Mouse (Mus musculus): ENCODE measurements around the gene Bcl11a. TPM values are rescaled to one million over a fixed set of nuclear protein-coding genes. Genes with fewer than 3 reads are reported as not detected.

The Bcl11a gene
- polyA plus RNA-seq, 1 experiment, result 24.2 TPM

- DNase-seq (ENCODE audit: low read depth in 1 of 2, low spot score in 2 of 2), result no peak
- no peak overlapping the region for H3K4me3 ChIP-seq (ENCODE audit: extremely low read depth, insufficient read depth, insufficient read length)
- no peak overlapping the region for H3K27ac ChIP-seq (ENCODE audit: insufficient read depth, low read length)
- 85% methylated on average over 5 of the region's 5 CpGs for WGBS
- H3K36me3 ChIP-seq (ENCODE audit: control insufficient read depth, insufficient read depth, low read length), result peaks cover 22% of the 10 kb centered on the region
- no peaks in the 10 kb centered on the region for H3K27me3 ChIP-seq (ENCODE audit: control insufficient read depth, insufficient read depth, low read length)
- TF ChIP-seq CTCF (IDR thresholded peaks at IDR 0.05; ENCODE audit: extremely low read depth, insufficient read depth, insufficient read length, insufficient replicate concordance) (no peak), POLR2A (IDR thresholded peaks at IDR 0.05; ENCODE audit: low read depth, low read length) (no peak)
- H3K4me1 ChIP-seq (ENCODE audit: control insufficient read depth, insufficient read depth, insufficient read length), result peaks cover 4% of the 10 kb centered on the region; the same call in 1 of the 2 replicates
Observed at GRCm38 (mm10) chr11:24094086-24094487, 16.2 kb downstream of the Bcl11a start.

DNA sequence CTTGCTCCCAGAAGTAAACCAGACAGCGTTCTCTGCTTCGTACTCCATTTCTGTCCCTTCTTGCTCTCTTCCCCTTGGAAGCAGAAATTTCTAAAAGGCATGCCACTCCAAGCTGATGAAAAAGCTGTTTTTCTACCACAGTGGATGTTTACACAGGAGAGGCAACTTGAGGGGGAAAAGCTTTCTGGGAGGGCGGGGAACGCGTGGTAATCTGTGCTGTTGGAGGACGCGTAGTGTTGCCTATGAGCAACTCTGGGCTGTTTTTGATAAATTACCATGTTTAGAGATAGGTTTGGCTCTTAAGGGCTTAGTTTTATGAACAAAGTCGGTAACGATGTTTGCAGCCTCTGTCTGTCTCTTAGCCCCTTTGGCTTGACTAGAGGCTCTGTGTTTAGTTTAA, 17.4 kb downstream of the Bcl11a start:
- H3K27me3 ChIP-seq (ENCODE audit: control insufficient read depth, insufficient read depth, low read length), result no peaks in the 10 kb centered on the region
- TF ChIP-seq CTCF (IDR thresholded peaks at IDR 0.05; ENCODE audit: extremely low read depth, insufficient read depth, insufficient read length, insufficient replicate concordance) (no peak), POLR2A (IDR thresholded peaks at IDR 0.05; ENCODE audit: low read depth, low read length) (no peak)
- H3K27ac ChIP-seq (ENCODE audit: insufficient read depth, low read length), result no peak overlapping the region
- 87% methylated on average over 9 of the region's 9 CpGs for WGBS
- H3K4me3 ChIP-seq (ENCODE audit: extremely low read depth, insufficient read depth, insufficient read length), result no peak overlapping the region
- H3K4me1 ChIP-seq (ENCODE audit: control insufficient read depth, insufficient read depth, insufficient read length), result peaks cover 10% of the 10 kb centered on the region
- no peak for DNase-seq (ENCODE audit: low read depth in 1 of 2, low spot score in 2 of 2)
- peaks cover 15% of the 10 kb centered on the region for H3K36me3 ChIP-seq (ENCODE audit: control insufficient read depth, insufficient read depth, low read length)

DNA sequence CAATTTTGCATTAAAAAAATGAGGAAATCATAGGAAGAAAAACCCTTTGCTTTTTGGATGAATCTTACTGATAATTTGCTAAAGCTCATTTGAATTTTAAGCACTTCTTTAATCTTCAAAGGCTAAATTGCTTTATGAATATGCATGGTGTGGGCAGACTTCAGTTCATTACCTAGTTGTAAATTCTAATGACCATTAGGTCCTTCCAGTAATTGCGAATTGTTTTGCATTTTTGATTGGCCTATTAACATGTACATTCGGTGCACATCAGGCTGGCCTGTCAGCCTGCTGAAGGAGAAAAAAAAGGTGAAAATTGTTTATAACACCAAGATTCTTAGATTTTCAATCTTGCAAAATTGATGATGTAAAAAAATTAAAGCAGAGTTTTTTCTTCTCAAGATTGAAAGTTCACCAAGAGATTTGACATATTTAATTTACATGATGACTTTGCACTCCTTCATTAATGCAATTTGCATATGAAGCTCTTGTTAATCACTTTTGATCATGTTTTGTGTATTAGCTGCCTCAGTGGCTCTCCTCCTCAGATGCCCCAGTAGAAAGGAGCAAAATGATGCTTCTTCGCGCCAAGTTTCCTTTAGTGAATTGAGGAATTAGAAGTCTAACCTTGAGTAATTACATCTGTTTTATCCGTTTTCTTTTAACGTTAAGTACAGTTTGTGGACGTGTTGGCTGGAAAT, 17.9 kb downstream of the Bcl11a start:
- no peak for DNase-seq (ENCODE audit: low read depth in 1 of 2, low spot score in 2 of 2)
- H3K27ac ChIP-seq (ENCODE audit: insufficient read depth, low read length), result no peak overlapping the region
- 91% methylated on average over 7 of the region's 7 CpGs for WGBS

GRCm38 (mm10) chr11:24096483-24096882, 18.6 kb downstream of the Bcl11a start:
- Histone ChIP-seq H3K27ac (ENCODE audit: insufficient read depth, low read length) (no peak overlapping the region), H3K4me1 (ENCODE audit: control insufficient read depth, insufficient read depth, insufficient read length) (peaks cover 10% of the 10 kb centered on the region), H3K27me3 (ENCODE audit: control insufficient read depth, insufficient read depth, low read length) (no peaks in the 10 kb centered on the region), H3K4me3 (ENCODE audit: extremely low read depth, insufficient read depth, insufficient read length) (no peak overlapping the region), H3K36me3 (ENCODE audit: control insufficient read depth, insufficient read depth, low read length) (peaks cover 15% of the 10 kb centered on the region)
- TF ChIP-seq POLR2A (IDR thresholded peaks at IDR 0.05; ENCODE audit: low read depth, low read length) (no peak), CTCF (IDR thresholded peaks at IDR 0.05; ENCODE audit: extremely low read depth, insufficient read depth, insufficient read length, insufficient replicate concordance) (no peak)
- WGBS, result 80% methylated on average over 6 of the region's 6 CpGs
- no peak for DNase-seq (ENCODE audit: low read depth in 1 of 2, low spot score in 2 of 2)

More for the DNA sequence above, 17.9 kb downstream of the Bcl11a start:
- H3K27me3 ChIP-seq (ENCODE audit: control insufficient read depth, insufficient read depth, low read length), result no peaks in the 10 kb centered on the region
- H3K36me3 ChIP-seq (ENCODE audit: control insufficient read depth, insufficient read depth, low read length), result peaks cover 15% of the 10 kb centered on the region
- peaks cover 10% of the 10 kb centered on the region for H3K4me1 ChIP-seq (ENCODE audit: control insufficient read depth, insufficient read depth, insufficient read length)
- TF ChIP-seq CTCF (IDR thresholded peaks at IDR 0.05; ENCODE audit: extremely low read depth, insufficient read depth, insufficient read length, insufficient replicate concordance) (no peak), POLR2A (IDR thresholded peaks at IDR 0.05; ENCODE audit: low read depth, low read length) (no peak)
- H3K4me3 ChIP-seq (ENCODE audit: extremely low read depth, insufficient read depth, insufficient read length), result no peak overlapping the region

DNA sequence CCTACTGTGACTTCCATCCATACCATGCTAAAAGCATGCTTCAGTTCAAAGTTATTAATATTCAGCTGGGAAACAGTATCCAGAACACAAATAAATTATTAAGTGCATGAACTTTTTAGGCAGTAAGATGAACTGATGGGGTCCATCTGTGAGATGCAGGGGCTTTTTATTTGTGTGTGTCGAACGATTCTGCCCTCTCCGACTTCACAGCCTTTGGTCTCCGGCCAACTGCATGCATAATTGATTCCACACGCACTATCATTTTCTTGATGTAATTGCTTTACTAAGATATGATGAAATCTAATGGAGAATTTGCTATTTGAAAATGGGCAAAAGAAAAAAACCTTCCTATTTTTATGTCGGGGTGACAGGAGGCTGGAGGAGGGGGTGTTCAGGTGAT, 19.2 kb downstream of the Bcl11a start:
- no peak for DNase-seq (ENCODE audit: low read depth in 1 of 2, low spot score in 2 of 2)
- peaks cover 10% of the 10 kb centered on the region for H3K4me1 ChIP-seq (ENCODE audit: control insufficient read depth, insufficient read depth, insufficient read length)
- TF ChIP-seq CTCF (IDR thresholded peaks at IDR 0.05; ENCODE audit: extremely low read depth, insufficient read depth, insufficient read length, insufficient replicate concordance), result no peak
- no peak for TF ChIP-seq POLR2A (IDR thresholded peaks at IDR 0.05; ENCODE audit: low read depth, low read length)
- H3K36me3 ChIP-seq (ENCODE audit: control insufficient read depth, insufficient read depth, low read length), result peaks cover 15% of the 10 kb centered on the region
- no peaks in the 10 kb centered on the region for H3K27me3 ChIP-seq (ENCODE audit: control insufficient read depth, insufficient read depth, low read length)
- no peak overlapping the region for H3K27ac ChIP-seq (ENCODE audit: insufficient read depth, low read length)
- no peak overlapping the region for H3K4me3 ChIP-seq (ENCODE audit: extremely low read depth, insufficient read depth, insufficient read length)
- 79% methylated on average over 6 of the region's 6 CpGs for WGBS

DNA sequence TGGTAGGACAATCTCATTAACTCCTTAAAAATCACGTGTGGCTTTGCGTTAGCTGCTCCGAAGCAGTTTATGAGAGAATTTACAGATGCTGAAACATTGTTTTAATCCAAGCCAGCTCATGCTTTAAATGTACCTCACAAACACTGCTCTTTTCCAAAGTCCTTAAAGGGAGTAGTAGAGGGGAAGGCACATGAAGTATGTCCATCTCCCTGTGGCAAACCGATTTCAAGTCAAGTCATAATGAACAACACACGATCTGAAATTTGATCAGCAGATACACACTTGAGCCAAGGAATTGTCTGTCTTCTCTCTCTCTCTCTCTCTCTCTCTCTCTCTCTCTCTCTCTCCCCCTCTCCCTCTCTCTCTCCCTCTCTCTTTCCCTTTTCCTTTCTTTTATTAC, 20.2 kb downstream of the Bcl11a start:
- H3K27me3 ChIP-seq (ENCODE audit: control insufficient read depth, insufficient read depth, low read length), result no peaks in the 10 kb centered on the region
- H3K36me3 ChIP-seq (ENCODE audit: control insufficient read depth, insufficient read depth, low read length), result peaks cover 11% of the 10 kb centered on the region
- TF ChIP-seq CTCF (IDR thresholded peaks at IDR 0.05; ENCODE audit: extremely low read depth, insufficient read depth, insufficient read length, insufficient replicate concordance), result no peak
- TF ChIP-seq POLR2A (IDR thresholded peaks at IDR 0.05; ENCODE audit: low read depth, low read length), result no peak
- WGBS, result 70% methylated on average over 5 of the region's 5 CpGs
- DNase-seq (ENCODE audit: low read depth in 1 of 2, low spot score in 2 of 2), result no peak
- H3K4me1 ChIP-seq (ENCODE audit: control insufficient read depth, insufficient read depth, insufficient read length), result peaks cover 10% of the 10 kb centered on the region
- H3K4me3 ChIP-seq (ENCODE audit: extremely low read depth, insufficient read depth, insufficient read length), result no peak overlapping the region
- H3K27ac ChIP-seq (ENCODE audit: insufficient read depth, low read length), result no peak overlapping the region

GRCm38 (mm10) chr11:24098662-24099061, 20.8 kb downstream of the Bcl11a start:
- H3K36me3 ChIP-seq (ENCODE audit: control insufficient read depth, insufficient read depth, low read length), result peaks cover 7% of the 10 kb centered on the region
- TF ChIP-seq POLR2A (IDR thresholded peaks at IDR 0.05; ENCODE audit: low read depth, low read length) (no peak), CTCF (IDR thresholded peaks at IDR 0.05; ENCODE audit: extremely low read depth, insufficient read depth, insufficient read length, insufficient replicate concordance) (no peak)
- no peak for DNase-seq (ENCODE audit: low read depth in 1 of 2, low spot score in 2 of 2)
- no peak overlapping the region for H3K4me3 ChIP-seq (ENCODE audit: extremely low read depth, insufficient read depth, insufficient read length)
- WGBS, result 54% methylated on average over 3 of the region's 3 CpGs
- H3K27ac ChIP-seq (ENCODE audit: insufficient read depth, low read length), result no peak overlapping the region
- no peaks in the 10 kb centered on the region for H3K27me3 ChIP-seq (ENCODE audit: control insufficient read depth, insufficient read depth, low read length)
- H3K4me1 ChIP-seq (ENCODE audit: control insufficient read depth, insufficient read depth, insufficient read length), result peaks cover 10% of the 10 kb centered on the region

Measured in spleen, adult 2 months (tissue).